Mouse (Mus musculus) C2C12 (cell line): ENCODE measurements at regions not wholly inside any gene's neighbourhood (a gene's known extent, or its start where the extent isn't known, plus 50 kb on each side); places are given as distances from the start of the nearest gene placed in this dataset.

Source experiments
- CTCF ChIP-seq: IDR thresholded peaks from one replicate; pipeline ENCODE4 v1.5.1; 2011; ENCODE audit not compliant: control insufficient read depth, insufficient read depth, insufficient read length
- FOSL1 ChIP-seq: IDR thresholded peaks from one replicate; pipeline ENCODE4 v1.8.0; 2011; ENCODE audit warnings: mild to moderate bottlenecking, low read length; ENCODE audit not compliant: poor library complexity, insufficient read depth, severe bottlenecking
- MAX ChIP-seq: IDR thresholded peaks from one replicate; pipeline ENCODE4 v1.6.1; 2011; ENCODE audit warnings: mild to moderate bottlenecking, control low read depth

GRCm38 (mm10) chr10:56493461-56493860 lies 116.3 kb downstream of the Gja1 start:
- no peak for TF ChIP-seq CTCF
- TF ChIP-seq MAX = no peak
- no peak for TF ChIP-seq FOSL1
